24 mouse cellular contexts compared by ENCODE assay signal in the genomic region with DNA sequence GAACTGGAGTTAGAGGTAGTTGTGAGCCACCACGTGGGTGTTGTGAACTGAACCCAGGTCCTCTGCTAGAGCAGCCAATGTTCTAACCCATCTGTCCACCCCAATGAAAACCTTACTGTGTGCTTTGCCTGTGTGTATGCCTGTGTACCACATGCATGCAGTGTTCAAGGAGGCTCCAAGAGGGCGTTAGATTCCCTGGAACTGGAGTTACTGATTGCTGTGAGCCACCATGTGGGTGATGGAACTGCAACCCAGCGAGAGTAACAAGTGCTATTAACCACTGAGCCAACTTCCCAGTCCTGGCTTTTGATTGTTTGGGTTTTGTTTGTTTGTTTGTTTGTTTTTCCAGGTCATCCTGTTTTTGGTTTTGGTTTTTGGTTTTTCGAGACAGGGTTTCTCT. TPM values are rescaled to one million over a fixed set of nuclear protein-coding genes. Genes with fewer than 3 reads are reported as not detected.
DNase-seq lines count a peak whose midpoint lies in the region; ATAC-seq and TF ChIP-seq lines count a peak whose summit lies in the region.
"Had no signal": no experiment of that assay in that cellular context is flagged by ENCODE, and none has a peak within 500 bp of the region (broad histone marks: within the 10 kb centered on the region; RNA-seq: fewer than 3 reads in every experiment).

No protein-coding gene starts in this region.

- TF ChIP-seq CTCF in midbrain, postnatal 0 days (IDR thresholded peaks at IDR 0.05) = no peak

- no peak overlapping the region for H3K4me2 ChIP-seq in midbrain, embryonic 11.5 days
- H3K4me2 ChIP-seq in midbrain, postnatal 0 days (ENCODE audit: low read depth, low read length, poor library complexity, severe bottlenecking) = no peak overlapping the region
- no peak overlapping the region for H3K4me2 ChIP-seq in kidney, embryonic 15.5 days
- H3K4me2 ChIP-seq: embryonic facial prominence, embryonic 13.5 days; embryonic facial prominence, embryonic 15.5 days; forebrain, embryonic 12.5 days had no signal

- H3K4me1 ChIP-seq in midbrain, embryonic 11.5 days (ENCODE audit: control insufficient read depth, insufficient read depth, low read length) = peaks cover 2% of the 10 kb centered on the region; the same call in 1 of the 2 replicates
- no peaks in the 10 kb centered on the region for H3K4me1 ChIP-seq in midbrain, postnatal 0 days (ENCODE audit: insufficient read depth, low read length)
- 0 out of 2 replicates have a peak, but pooled peaks cover 3% of the 10 kb centered on the region for H3K4me1 ChIP-seq in kidney, embryonic 15.5 days

- no peak overlapping the region for H3K27ac ChIP-seq in midbrain, embryonic 11.5 days (ENCODE audit: low read depth, low read length)
- no peak overlapping the region for H3K27ac ChIP-seq in midbrain, postnatal 0 days (ENCODE audit: low read depth, low read length)
- H3K27ac ChIP-seq in kidney, embryonic 15.5 days = no peak overlapping the region
- H3K27ac ChIP-seq: embryonic facial prominence, embryonic 13.5 days; embryonic facial prominence, embryonic 15.5 days; forebrain, embryonic 10.5 days; forebrain, embryonic 12.5 days had no signal

- WGBS in midbrain, embryonic 11.5 days = 64% methylated on average over 4 of the region's 4 CpGs
- 64% methylated on average over 4 of the region's 4 CpGs for WGBS in midbrain, postnatal 0 days
- 61% methylated on average over 4 of the region's 4 CpGs for WGBS in kidney, embryonic 15.5 days

- H3K27me3 ChIP-seq in midbrain, embryonic 11.5 days (ENCODE audit: control insufficient read depth, insufficient read depth, low read length) = no peaks in the 10 kb centered on the region
- no peaks in the 10 kb centered on the region for H3K27me3 ChIP-seq in midbrain, postnatal 0 days (ENCODE audit: insufficient read depth, low read length)
- H3K27me3 ChIP-seq in kidney, embryonic 15.5 days = no peaks in the 10 kb centered on the region
- H3K27me3 ChIP-seq: embryonic facial prominence, embryonic 13.5 days; embryonic facial prominence, embryonic 15.5 days; forebrain, embryonic 12.5 days; Patski had no signal

- peak; percentile 74 for DNase-seq in midbrain, embryonic 11.5 days (ENCODE audit: low spot score, missing footprints)
- DNase-seq in midbrain, postnatal 0 days (ENCODE audit: low spot score) = no peak
- peak; percentile 34 for DNase-seq in R1 (ENCODE audit: low read depth, low spot score)
- DNase-seq in cerebellum, adult 11-12 months = no peak
- DNase-seq: adrenal gland, adult 8-10 months; adrenal gland, postnatal 14 days; adrenal gland, postnatal 36 days; cerebellum, adult 18-20 months; cerebellum, adult 8-10 months; cerebellum, adult 9-11 months; cerebellum, postnatal 14 days; cerebellum, postnatal 36 days; embryo, embryonic 11 days; forebrain, postnatal 0 days had no signal

- no peaks in the 10 kb centered on the region for H3K9me3 ChIP-seq in midbrain, embryonic 11.5 days (ENCODE audit: control insufficient read depth, low read length)
- no peaks in the 10 kb centered on the region for H3K9me3 ChIP-seq in midbrain, postnatal 0 days (ENCODE audit: low read length)
- H3K9me3 ChIP-seq in kidney, embryonic 15.5 days (replicated peaks) = no peaks in the 10 kb centered on the region
- H3K9me3 ChIP-seq: embryonic facial prominence, embryonic 13.5 days; embryonic facial prominence, embryonic 15.5 days; forebrain, embryonic 10.5 days; forebrain, embryonic 12.5 days; G1E had no signal

- no peak for ATAC-seq in midbrain, embryonic 11.5 days (ENCODE audit: low FRiP score)
- ATAC-seq in midbrain, postnatal 0 days (ENCODE audit: low FRiP score) = no peak
- ATAC-seq in kidney, embryonic 15.5 days (replicated peaks; ENCODE audit: low FRiP score) = no peak
- ATAC-seq: activated CD4-positive, CD25-positive, alpha-beta regulatory T cell, adult 4 months; forebrain, embryonic 14.5 days; forebrain, postnatal 0 days; Patski had no signal

- H3K9ac ChIP-seq in midbrain, embryonic 11.5 days (ENCODE audit: low read length) = no peak overlapping the region
- H3K9ac ChIP-seq in midbrain, postnatal 0 days (replicated peaks; ENCODE audit: low read length, poor library complexity, severe bottlenecking) = no peak overlapping the region
- no peak overlapping the region for H3K9ac ChIP-seq in kidney, embryonic 15.5 days
- H3K9ac ChIP-seq: embryonic facial prominence, embryonic 13.5 days; embryonic facial prominence, embryonic 15.5 days; forebrain, embryonic 12.5 days; forebrain, postnatal 0 days had no signal

- no peaks in the 10 kb centered on the region for H3K36me3 ChIP-seq in midbrain, embryonic 11.5 days (ENCODE audit: control insufficient read depth, insufficient read depth, low read length)
- H3K36me3 ChIP-seq in midbrain, postnatal 0 days (ENCODE audit: insufficient read depth, low read length) = no peaks in the 10 kb centered on the region
- H3K36me3 ChIP-seq in kidney, embryonic 15.5 days = no peaks in the 10 kb centered on the region
- H3K36me3 ChIP-seq: embryonic facial prominence, embryonic 13.5 days; embryonic facial prominence, embryonic 15.5 days; forebrain, embryonic 12.5 days; G1E had no signal

- no peak overlapping the region for H3K4me3 ChIP-seq in midbrain, embryonic 11.5 days (ENCODE audit: low read depth, low read length)
- no peak overlapping the region for H3K4me3 ChIP-seq in midbrain, postnatal 0 days (ENCODE audit: low read depth, low read length)
- H3K4me3 ChIP-seq in kidney, embryonic 15.5 days (replicated peaks) = no peak overlapping the region
- H3K4me3 ChIP-seq: embryonic facial prominence, embryonic 13.5 days; embryonic facial prominence, embryonic 15.5 days; erythroblast, embryonic 14.5 days; forebrain, embryonic 10.5 days; forebrain, embryonic 12.5 days had no signal

RNA-seq across cellular contexts. Expression of gene N4bp2l2, which starts 2.7 kb away (rescaled TPM):
- 40.5 and 42.1 TPM in 2 replicates for polyA plus RNA-seq in midbrain, embryonic 11.5 days (2014; fragmentation: Nextera tagmentation; extraction: Ambion mirVana)
- 38.9 and 63.4 TPM in 2 replicates for total RNA-seq in midbrain, postnatal 0 days (2014; rRNA removed)
- polyA plus RNA-seq in midbrain, postnatal 0 days (2015; fragmentation: Nextera tagmentation; extraction: Ambion mirVana) = 27.9 and 29.1 TPM in 2 replicates
- 40.2 and 41.6 TPM in 2 replicates for polyA plus RNA-seq in kidney, embryonic 15.5 days (2015; fragmentation: Nextera tagmentation; extraction: Ambion mirVana)

RNA-seq across cellular contexts. Expression of gene Pds5b, which starts 4.8 kb away (rescaled TPM):
- polyA plus RNA-seq in midbrain, embryonic 11.5 days (2014; fragmentation: Nextera tagmentation; extraction: Ambion mirVana) = 48.9 and 49.3 TPM in 2 replicates
- total RNA-seq in midbrain, postnatal 0 days (2014; rRNA removed) = 44.1 and 62.6 TPM in 2 replicates
- polyA plus RNA-seq in midbrain, postnatal 0 days (2015; fragmentation: Nextera tagmentation; extraction: Ambion mirVana) = 17.9 and 18.8 TPM in 2 replicates
- polyA plus RNA-seq in kidney, embryonic 15.5 days (2015; fragmentation: Nextera tagmentation; extraction: Ambion mirVana) = 32.8 and 33.8 TPM in 2 replicates

Comparison
In these comparisons a context has a peak if more than half of its experiments do, and no peak if none do; other contexts are left out.
1. DNase-seq: peak in midbrain, embryonic 11.5 days (single experiment) and R1 (single experiment); none in midbrain, postnatal 0 days (single experiment) and cerebellum, adult 11-12 months (single experiment).